Mouse (Mus musculus): Measurements from ENCODE around the gene Gga3.
A peak's percentile ranks its signal among the peaks of the same experiment; 100 is the strongest.

DNA sequence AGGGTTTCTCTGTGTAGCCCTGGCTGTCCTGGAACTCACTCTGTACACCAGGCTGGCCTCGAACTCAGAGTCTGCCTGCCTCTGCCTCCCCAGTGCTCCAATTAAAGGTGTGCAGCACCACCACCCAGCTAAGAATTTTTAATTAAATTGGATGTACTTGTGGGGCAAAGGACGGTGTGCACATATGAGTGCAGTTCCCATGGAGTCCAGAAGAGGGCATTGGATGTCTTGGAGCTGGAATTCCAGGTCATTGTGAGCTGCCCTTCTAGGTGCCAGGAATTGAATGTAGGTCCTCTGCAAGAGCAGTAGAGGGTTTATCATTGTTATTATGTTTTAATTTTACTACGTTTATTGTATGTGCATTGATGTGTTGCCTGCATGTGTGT, 27.6 kb upstream of the Gga3 start:
- TF ChIP-seq EP300 (IDR thresholded peaks at IDR 0.05; ENCODE audit: insufficient read depth, low read depth, low read length) (no peak), POLR2A (IDR thresholded peaks at IDR 0.05; ENCODE audit: insufficient read depth, low read length) (no peak), CTCF (IDR thresholded peaks at IDR 0.05; ENCODE audit: low read depth, low read length) (peak; percentile 51)

All from ES-Bruce4 (cell line).